ENCODE assay signal across 12 mouse cellular contexts in genomic region chr9:32701126-32701997, GRCm38 (mm10).
DNase-seq lines count a peak whose midpoint lies in the region; ATAC-seq and TF ChIP-seq lines count a peak whose summit lies in the region.
"Had no signal": no experiment of that assay in that cellular context is flagged by ENCODE, and none has a peak within 500 bp of the region (broad histone marks: within the 10 kb centered on the region; RNA-seq: fewer than 3 reads in every experiment).

No protein-coding gene starts in this region.

- no peak for TF ChIP-seq POLR2A in spleen, adult 2 months (IDR thresholded peaks at IDR 0.05; ENCODE audit: low read depth, low read length)

- H3K9ac ChIP-seq in heart, embryonic 14.5 days (ENCODE audit: low read length) = peak overlapping the region; percentile 52
- no peak overlapping the region for H3K9ac ChIP-seq in limb, embryonic 13.5 days

- H3K4me1 ChIP-seq in heart, embryonic 14.5 days (ENCODE audit: control insufficient read depth in 2 of 2, insufficient read depth in 2 of 2, low read length in 2 of 2) = peaks cover 9 to 28% of the 10 kb centered on the region in 2 experiments
- H3K4me1 ChIP-seq in spleen, adult 2 months (ENCODE audit: control insufficient read depth, insufficient read depth, insufficient read length) = peaks cover 22% of the 10 kb centered on the region
- H3K4me1 ChIP-seq in limb, embryonic 13.5 days = peaks cover 71% of the 10 kb centered on the region

- H3K4me3 ChIP-seq in heart, embryonic 14.5 days (ENCODE audit: control insufficient read depth in 1 of 2, insufficient read depth in 1 of 2, low read depth in 1 of 2, low read length in 2 of 2) = peak overlapping the region; percentile 7 to 16; a peak in 2 of 4 replicates
- peak overlapping the region; percentile 58 for H3K4me3 ChIP-seq in spleen, adult 2 months (ENCODE audit: extremely low read depth, insufficient read depth, insufficient read length)
- no peak overlapping the region for H3K4me3 ChIP-seq in limb, embryonic 13.5 days

- peak overlapping the region; percentile 1 to 45; a peak in 3 of 4 replicates for H3K27ac ChIP-seq in heart, embryonic 14.5 days (replicated peaks in 1 of 2; ENCODE audit: control insufficient read depth in 1 of 2, insufficient read depth in 1 of 2, low read depth in 2 of 2, low read length in 2 of 2)
- H3K27ac ChIP-seq in spleen, adult 2 months (ENCODE audit: insufficient read depth, low read length) = peak overlapping the region; percentile 84
- no peak overlapping the region for H3K27ac ChIP-seq in limb, embryonic 13.5 days

- no peaks in the 10 kb centered on the region for H3K9me3 ChIP-seq in heart, embryonic 14.5 days (ENCODE audit: control insufficient read depth, low read length)
- H3K9me3 ChIP-seq in limb, embryonic 13.5 days = no peaks in the 10 kb centered on the region

- H3K4me2 ChIP-seq in heart, embryonic 14.5 days (ENCODE audit: low read length) = peak overlapping the region; percentile 48
- H3K4me2 ChIP-seq in limb, embryonic 13.5 days (replicated peaks) = peak overlapping the region; percentile 17; the same call in 1 of the 2 replicates

- 0 out of 2 replicates have a peak, but pooled peaks cover 3% of the 10 kb centered on the region for H3K36me3 ChIP-seq in heart, embryonic 14.5 days (ENCODE audit: control insufficient read depth, insufficient read depth, low read length)
- H3K36me3 ChIP-seq in spleen, adult 2 months (ENCODE audit: control insufficient read depth, insufficient read depth, low read length) = peaks cover 31% of the 10 kb centered on the region
- H3K36me3 ChIP-seq in limb, embryonic 13.5 days = 0 out of 2 replicates have a peak, but pooled peaks cover 2% of the 10 kb centered on the region

- no peak for TF ChIP-seq CTCF in spleen, adult 2 months (IDR thresholded peaks at IDR 0.05; ENCODE audit: extremely low read depth, insufficient read depth, insufficient read length, insufficient replicate concordance)

- no peak for ATAC-seq in heart, embryonic 14.5 days (ENCODE audit: insufficient number of reproducible peaks, insufficient read depth, low FRiP score, low read depth)
- ATAC-seq in limb, embryonic 13.5 days (ENCODE audit: low FRiP score, low read depth) = no peak
- no peak for ATAC-seq in cerebellum, adult (ENCODE audit: insufficient number of reproducible peaks, low FRiP score, low TSS enrichment)

- no peak for DNase-seq in heart, adult 9 months (ENCODE audit: low spot score in 2 of 2)
- DNase-seq in spleen, adult 2 months (ENCODE audit: low read depth in 1 of 2, low spot score in 2 of 2) = no peak
- DNase-seq in spleen, postnatal 4 days (ENCODE audit: low spot score in 2 of 2) = no peak
- DNase-seq in thymus, postnatal 14 days = peak; percentile 53
- DNase-seq in layer of hippocampus, postnatal 14 days (ENCODE audit: low spot score in 2 of 2) = no peak
- DNase-seq: adrenal gland, postnatal 10 days; cerebellum, adult 9-11 months; lung, postnatal 36 days; right cerebral cortex, adult 18-20 months had no signal

- WGBS in heart, embryonic 14.5 days = 66% methylated on average over 20 of the region's 20 CpGs
- WGBS in spleen, adult 2 months = 60% methylated on average over 20 of the region's 20 CpGs
- WGBS in limb, embryonic 13.5 days = 84% methylated on average over 20 of the region's 20 CpGs

- no peaks in the 10 kb centered on the region for H3K27me3 ChIP-seq in heart, embryonic 14.5 days (ENCODE audit: control insufficient read depth, insufficient read depth, low read length)
- no peaks in the 10 kb centered on the region for H3K27me3 ChIP-seq in spleen, adult 2 months (ENCODE audit: control insufficient read depth, insufficient read depth, low read length)
- H3K27me3 ChIP-seq in limb, embryonic 13.5 days = 0 out of 2 replicates have a peak, but pooled peaks cover 3% of the 10 kb centered on the region
